Mouse (Mus musculus) ovary, adult 2 months (tissue): Measurements from ENCODE around the gene Cidec. TPM values are rescaled to one million over a fixed set of nuclear protein-coding genes. Genes with fewer than 3 reads are reported as not detected.

Experiments used
- polyA plus RNA-seq: library from polyadenylated mRNA; depleted of rRNA; stranded (reverse); fragments of >200 nt; gene quantifications from 2 replicates; pipeline ENCODE4 v1.2.3, GENCODE M21; 2012; rRNA removed

Gene Cidec
- 176 and 184 TPM in 2 replicates for polyA plus RNA-seq

DNA sequence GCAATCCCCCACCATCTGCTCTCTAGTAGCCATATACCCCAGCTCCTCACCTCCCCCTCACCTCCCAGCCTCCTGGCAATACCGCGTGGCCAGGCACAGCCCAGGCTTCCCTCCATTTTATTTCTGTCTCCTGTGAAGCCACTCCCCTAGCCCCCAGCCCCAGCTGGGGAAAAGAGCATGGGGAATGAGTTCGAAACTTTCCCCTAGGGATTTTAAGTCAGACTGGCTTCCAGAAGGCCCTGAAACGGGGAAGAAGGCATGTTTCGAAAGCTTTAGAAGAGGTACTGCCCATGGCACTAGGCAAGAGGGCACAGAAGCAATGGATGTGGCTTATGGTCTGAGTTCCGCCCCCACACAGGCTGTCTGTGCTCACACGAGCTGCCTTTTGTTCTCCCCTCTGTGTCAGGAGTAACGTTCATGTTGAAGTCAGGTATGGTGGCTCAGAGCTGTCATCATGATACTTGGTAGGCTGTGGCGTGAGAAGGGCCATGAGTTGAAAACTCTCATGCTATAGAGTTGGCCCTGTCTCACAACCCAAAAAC lies at the start of gene Cidec:
Gene Cidec, minus strand, starts transcription at position 97 of the 542 bp plus-strand sequence.

GRCm38 (mm10) chr6:113483100-113483615 lies 47.6 kb upstream of the Cidec start, which contains the start of gene Creld1:
TSS of gene Creld1 (plus strand) at chr6:113483297.

DNA sequence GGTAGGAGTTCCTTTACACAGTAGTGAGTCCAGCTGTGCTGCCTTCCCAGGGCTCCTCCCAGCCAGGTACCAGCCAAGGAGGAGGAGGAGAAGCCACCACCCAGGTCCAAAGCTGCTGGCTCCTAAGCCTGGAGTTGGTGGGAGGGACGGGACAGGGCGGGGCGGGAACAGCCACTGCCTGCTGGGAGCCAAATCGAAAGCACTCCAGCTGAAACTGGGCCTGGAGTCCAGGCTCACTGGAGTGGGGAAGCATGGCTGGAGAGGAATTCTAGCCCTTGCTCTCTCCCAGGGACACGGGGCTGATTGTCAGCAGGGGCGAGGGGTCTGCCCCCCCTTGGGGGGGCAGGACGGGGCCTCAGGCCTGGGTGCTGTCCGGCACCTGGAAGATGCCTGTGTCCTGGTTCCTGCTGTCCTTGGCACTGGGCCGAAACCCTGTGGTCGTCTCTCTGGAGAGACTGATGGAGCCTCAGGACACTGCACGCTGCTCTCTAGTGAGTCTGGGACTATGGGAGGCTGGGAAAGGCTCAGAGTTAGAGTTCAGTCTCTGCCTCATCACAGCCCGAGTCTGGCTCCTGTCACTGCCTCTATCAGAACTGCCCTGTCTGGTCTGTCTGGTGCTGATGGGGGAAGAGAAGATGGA lies 35.9 kb upstream of the Cidec start, which contains the start of gene Il17rc:
Gene Il17rc, plus strand, starts transcription at position 131 of the 640 bp plus-strand sequence.

DNA sequence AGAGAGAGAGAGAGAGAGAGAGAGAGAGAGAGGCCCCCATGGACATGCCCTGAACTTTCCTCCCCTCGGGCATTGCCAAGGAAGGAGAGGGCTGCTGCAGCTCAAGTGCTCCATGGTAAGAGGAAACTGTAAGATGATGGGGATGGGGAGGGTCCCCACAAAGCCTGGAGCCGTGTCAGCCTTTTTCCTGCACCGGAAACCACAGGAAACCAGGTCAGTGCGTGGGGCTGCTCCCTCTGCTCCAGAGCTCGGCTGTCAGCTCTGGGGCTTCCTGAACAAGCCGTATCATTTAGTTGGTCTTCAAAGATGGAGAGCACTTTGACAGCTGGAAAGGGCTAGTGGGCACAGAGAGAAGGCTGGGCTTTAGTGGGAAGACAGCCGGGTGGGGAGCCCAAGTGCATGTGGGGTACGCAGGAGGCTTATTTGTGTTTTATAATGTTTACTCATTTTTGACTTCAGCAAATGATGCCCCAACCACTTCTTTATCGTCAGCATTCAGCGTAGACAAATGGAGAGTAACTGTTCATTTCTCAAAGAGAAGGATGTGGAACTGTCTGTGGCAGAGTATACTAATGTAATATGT lies 22.5 kb upstream of the Cidec start, which contains the start of gene Il17re:
Gene Il17re, plus strand, starts transcription at position 533 of the 583 bp plus-strand sequence.

DNA sequence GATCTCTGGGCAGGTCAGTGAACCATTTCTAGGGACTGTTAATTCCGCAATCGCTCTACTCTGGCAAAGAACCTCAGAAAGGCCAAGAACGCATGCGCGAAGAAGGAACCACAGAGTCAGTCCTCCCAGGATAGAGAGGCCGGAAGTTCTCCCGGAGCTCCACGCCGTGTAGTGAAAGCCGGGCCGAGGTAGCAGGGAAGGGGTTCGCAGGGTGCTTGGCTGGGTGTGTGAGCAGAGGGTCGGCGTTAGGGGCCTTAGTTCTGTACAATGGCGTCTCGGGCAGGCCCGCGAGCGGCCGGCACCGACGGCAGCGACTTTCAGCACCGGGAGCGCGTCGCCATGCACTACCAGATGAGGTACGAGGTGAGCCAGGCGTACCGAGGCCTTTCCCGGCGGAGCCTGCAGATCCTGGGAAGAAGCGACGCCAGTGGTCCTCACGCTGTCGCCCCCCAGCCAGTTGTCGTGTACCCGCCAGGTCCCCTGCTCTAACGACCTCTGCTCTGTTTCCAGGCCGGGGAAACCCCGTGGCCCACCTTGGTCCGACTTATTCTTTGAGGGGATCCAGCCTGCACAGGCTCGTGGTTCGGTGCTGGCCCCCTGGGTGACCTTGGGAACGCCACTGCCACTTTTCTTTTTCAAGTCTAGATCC lies 7.0 kb upstream of the Cidec start, which contains the start of gene Jagn1:
Gene Jagn1, plus strand, starts transcription at position 128 of the 649 bp plus-strand sequence.

DNA sequence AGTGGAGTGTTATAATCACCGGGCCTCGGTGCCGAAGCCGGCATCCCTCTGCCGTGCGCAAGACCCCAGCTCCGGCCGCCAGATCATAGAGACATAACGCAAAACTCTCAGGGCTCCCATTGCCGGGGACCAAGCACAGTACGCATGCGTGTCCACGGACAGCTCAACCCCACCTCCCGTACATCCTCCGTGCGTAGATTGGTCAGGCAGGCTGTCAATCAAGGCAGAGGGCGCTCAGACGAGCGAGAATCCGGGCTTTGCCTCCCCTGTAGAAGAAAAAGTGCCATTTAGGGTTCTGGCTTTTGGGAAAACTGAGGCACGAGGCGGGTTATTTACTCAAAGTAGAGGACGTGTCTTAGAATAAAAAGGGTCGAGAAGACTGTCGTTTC lies 16.4 kb downstream of the Cidec start, which contains the start of gene Rpusd3:
Gene Rpusd3, minus strand, starts transcription at position 142 of the 389 bp plus-strand sequence.

DNA sequence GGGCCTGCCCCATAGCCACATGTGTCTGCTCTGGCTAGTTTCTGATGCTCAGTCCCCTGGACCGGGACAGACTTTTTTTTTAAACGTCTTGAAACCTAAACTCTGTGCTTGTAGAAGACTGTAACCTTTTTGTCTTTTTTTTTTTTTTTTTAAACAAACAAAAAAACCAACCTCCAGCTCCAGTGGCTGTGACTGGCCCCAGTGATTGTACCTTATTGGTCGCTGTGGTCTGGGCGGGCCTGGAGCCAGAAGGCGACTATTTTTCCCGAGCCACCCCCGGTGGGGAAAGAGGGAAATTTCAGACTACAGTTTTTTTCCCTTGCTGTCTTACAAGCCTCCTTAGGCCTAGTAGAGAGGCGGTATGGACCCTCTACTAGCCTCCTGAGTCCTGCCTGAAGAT lies 46.6 kb downstream of the Cidec start, which contains the start of gene Ttll3:
Gene Ttll3, plus strand, starts transcription at position 301 of the 400 bp plus-strand sequence.

GRCm38 (mm10) chr6:113377496-113378385 lies 57.8 kb downstream of the Cidec start, which contains the start of the genes Tada3 and Arpc4:
TSS of gene Tada3 (minus strand) at chr6:113377883.
TSS of gene Arpc4 (plus strand) at chr6:113378115.

Other genes with a start within 250 kb of the Cidec start
- 0.74 and 0.97 TPM in 2 replicates for gene Lhfpl4, start 240.4 kb downstream of the Cidec start, polyA plus RNA-seq
- 82.3 and 92.6 TPM in 2 replicates for gene Mtmr14, start 197.9 kb downstream of the Cidec start, polyA plus RNA-seq
- gene Cpne9, start 153.5 kb downstream of the Cidec start, polyA plus RNA-seq, result 2.9 and 4.4 TPM in 2 replicates
- 24.3 and 26.5 TPM in 2 replicates for gene Brpf1, start 128.6 kb downstream of the Cidec start, polyA plus RNA-seq
- 25.4 and 30.0 TPM in 2 replicates for gene Ogg1, start 108.8 kb downstream of the Cidec start, polyA plus RNA-seq
- gene Camk1, start 91.8 kb downstream of the Cidec start, polyA plus RNA-seq, result 77.2 and 87.7 TPM in 2 replicates
- 41.7 and 44.7 TPM in 2 replicates for gene Tada3, start 57.9 kb downstream of the Cidec start, polyA plus RNA-seq
- gene Arpc4, start 57.6 kb downstream of the Cidec start, polyA plus RNA-seq, result 64.4 and 70.8 TPM in 2 replicates
- gene Ttll3, start 46.5 kb downstream of the Cidec start, polyA plus RNA-seq, result 26.9 and 30.3 TPM in 2 replicates
- gene Rpusd3, start 16.4 kb downstream of the Cidec start, polyA plus RNA-seq, result 53.1 and 70.5 TPM in 2 replicates
- gene Jagn1, start 6.8 kb upstream of the Cidec start, polyA plus RNA-seq, result 92.3 and 96.5 TPM in 2 replicates
- 50.7 and 65.4 TPM in 2 replicates for gene Il17re, start 22.7 kb upstream of the Cidec start, polyA plus RNA-seq
- gene Il17rc, start 35.7 kb upstream of the Cidec start, polyA plus RNA-seq, result 94.6 and 103 TPM in 2 replicates
- gene Creld1, start 47.5 kb upstream of the Cidec start, polyA plus RNA-seq, result 16.6 and 17.3 TPM in 2 replicates
- 0.09 and 0.10 TPM in 2 replicates for gene Prrt3, start 66.2 kb upstream of the Cidec start, polyA plus RNA-seq
- gene Emc3, start 95.9 kb upstream of the Cidec start, polyA plus RNA-seq, result 33.1 and 42.4 TPM in 2 replicates
- 2.3 and 5.9 TPM in 2 replicates for gene Fancd2, start 95.9 kb upstream of the Cidec start, polyA plus RNA-seq
- not detected in 2 replicates for gene Fancd2os, start 165.0 kb upstream of the Cidec start, polyA plus RNA-seq
- 90.4 and 111 TPM in 2 replicates for gene Brk1, start 169.0 kb upstream of the Cidec start, polyA plus RNA-seq
- 21.1 and 30.3 TPM in 2 replicates for gene Vhl, start 188.2 kb upstream of the Cidec start, polyA plus RNA-seq
- 38.1 and 41.1 TPM in 2 replicates for gene Irak2, start 202.7 kb upstream of the Cidec start, polyA plus RNA-seq